Mouse (Mus musculus): ENCODE measurements around the gene Nfs1. TPM values are rescaled to one million over a fixed set of nuclear protein-coding genes. Genes with fewer than 3 reads are reported as not detected.

Gene Nfs1
- total and polyA plus RNA-seq, 3 experiments, result 64.5 to 83.9 TPM; not detected in 1

DNA sequence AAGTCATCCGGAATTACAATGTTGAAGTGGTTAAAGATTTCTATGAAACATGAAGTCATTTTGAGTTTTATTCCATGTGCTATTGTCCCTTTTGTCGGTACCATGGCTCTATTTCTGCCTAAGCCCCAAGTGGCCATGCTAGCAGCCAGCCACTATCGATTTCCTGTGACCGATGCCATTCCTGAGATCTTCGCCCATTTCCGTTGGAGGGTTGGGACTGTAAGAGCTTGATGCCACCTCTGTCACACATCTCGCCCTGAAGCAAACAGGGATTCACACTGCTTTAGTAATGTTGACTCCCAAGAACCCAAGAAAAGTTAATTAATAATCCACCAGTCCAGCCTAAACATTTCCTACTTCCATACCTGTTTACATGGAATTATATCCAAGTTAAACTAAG is 33.7 kb upstream of the Nfs1 start:
- Histone ChIP-seq H3K36me3 (ENCODE audit: control insufficient read depth in 1 of 2, insufficient read depth in 2 of 2, low read length in 2 of 2) (peaks cover 57% of the 10 kb centered on the region in 2 experiments), H3K9me3 (replicated peaks; ENCODE audit: insufficient read depth, low read length) (no peaks in the 10 kb centered on the region), H3K4me1 (ENCODE audit: control insufficient read depth in 1 of 2, insufficient read depth in 2 of 2, low read length in 2 of 2) (peaks cover 6 to 16% of the 10 kb centered on the region in 2 experiments), H3K27me3 (ENCODE audit: control insufficient read depth in 1 of 2, insufficient read depth in 2 of 2, low read length in 2 of 2) (no peaks in the 10 kb centered on the region), H3K4me3 (ENCODE audit: control insufficient read depth in 1 of 2, insufficient read depth in 1 of 2, low read depth in 2 of 2, low read length in 2 of 2) (peak overlapping the region; percentile 27 to 89), H3K79me2 (ENCODE audit: control insufficient read depth, insufficient read depth, low read length, poor library complexity) (peaks cover 41% of the 10 kb centered on the region), H3K27ac (ENCODE audit: control insufficient read depth, low read depth, low read length) (no peak overlapping the region), H3K9ac (ENCODE audit: control insufficient read depth, low read depth, low read length, poor library complexity, severe bottlenecking) (peak overlapping the region; percentile 57)
- TF ChIP-seq MXI1 (IDR thresholded peaks at IDR 0.05; ENCODE audit: low read depth, low read length), result peak; percentile 37; the same call in 1 of the 2 replicates
- TF ChIP-seq TBP (IDR thresholded peaks at IDR 0.05; ENCODE audit: low read depth, low read length), result no peak
- peak; percentile 33; the same call in 1 of the 2 replicates for TF ChIP-seq CHD1 (IDR thresholded peaks at IDR 0.05; ENCODE audit: low read depth, low read length)
- no peak for TF ChIP-seq TAL1 (IDR thresholded peaks at IDR 0.05; ENCODE audit: low read length)
- peak; percentile 32 for DNase-seq (ENCODE audit: low read depth, low spot score)

GRCm38 (mm10) chr2:156177079-156177478 is 33.1 kb upstream of the Nfs1 start:
- Histone ChIP-seq H3K4me1 (ENCODE audit: control insufficient read depth in 1 of 2, insufficient read depth in 2 of 2, low read length in 2 of 2) (peaks cover 6 to 16% of the 10 kb centered on the region in 2 experiments), H3K27me3 (ENCODE audit: control insufficient read depth in 1 of 2, insufficient read depth in 2 of 2, low read length in 2 of 2) (no peaks in the 10 kb centered on the region), H3K36me3 (ENCODE audit: control insufficient read depth in 1 of 2, insufficient read depth in 2 of 2, low read length in 2 of 2) (peaks cover 58 to 62% of the 10 kb centered on the region in 2 experiments), H3K9ac (ENCODE audit: control insufficient read depth, low read depth, low read length, poor library complexity, severe bottlenecking) (peak overlapping the region; percentile 10; the same call in 1 of the 2 replicates), H3K4me3 (ENCODE audit: control insufficient read depth in 1 of 2, insufficient read depth in 1 of 2, low read depth in 2 of 2, low read length in 2 of 2) (peak overlapping the region; percentile 3 to 8; a peak in 2 of 4 replicates), H3K79me2 (ENCODE audit: control insufficient read depth, insufficient read depth, low read length, poor library complexity) (peaks cover 42% of the 10 kb centered on the region), H3K27ac (ENCODE audit: control insufficient read depth, low read depth, low read length) (no peak overlapping the region), H3K9me3 (replicated peaks; ENCODE audit: insufficient read depth, low read length) (no peaks in the 10 kb centered on the region)
- DNase-seq (ENCODE audit: low read depth, low spot score), result no peak
- peak; percentile 20; the same call in 1 of the 2 replicates for TF ChIP-seq SIN3A (IDR thresholded peaks at IDR 0.05; ENCODE audit: low read length)
- no peak for TF ChIP-seq MAX (IDR thresholded peaks at IDR 0.05; ENCODE audit: low read length)
- TF ChIP-seq NELFE (IDR thresholded peaks at IDR 0.05; ENCODE audit: low read depth, low read length), result no peak
- TF ChIP-seq POLR2AphosphoS2 (IDR thresholded peaks at IDR 0.05; ENCODE audit: low read length), result 0 out of 2 replicates have a peak, but pooled peaks have one; percentile 27
- TF ChIP-seq ZNF384 (IDR thresholded peaks at IDR 0.05; ENCODE audit: low read depth, low read length), result no peak

DNA sequence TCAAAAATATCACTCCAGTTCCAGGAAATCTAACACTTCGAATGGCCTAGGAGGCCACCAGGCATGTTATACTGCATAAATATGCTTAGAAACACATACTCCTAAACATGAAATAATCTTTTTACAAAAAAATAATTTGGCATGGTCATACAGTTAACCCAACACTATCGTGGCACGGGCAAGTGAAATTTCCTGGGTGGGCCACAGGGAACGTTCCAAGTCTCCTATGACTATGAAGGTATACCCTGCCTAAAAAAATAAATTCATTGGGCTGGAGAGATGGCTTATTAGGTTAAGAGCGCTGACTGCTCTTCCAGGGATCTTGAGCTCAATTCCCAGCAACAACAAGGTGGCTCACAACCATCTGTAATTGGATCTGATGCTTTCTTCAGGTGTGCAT is 22.6 kb upstream of the Nfs1 start:
- H3K9me3 ChIP-seq (replicated peaks; ENCODE audit: insufficient read depth, low read length), result no peaks in the 10 kb centered on the region
- DNase-seq (ENCODE audit: low read depth, low spot score), result no peak
- H3K36me3 ChIP-seq (ENCODE audit: control insufficient read depth in 1 of 2, insufficient read depth in 2 of 2, low read length in 2 of 2), result peaks cover 47 to 78% of the 10 kb centered on the region in 2 experiments
- no peak overlapping the region for H3K27ac ChIP-seq (ENCODE audit: control insufficient read depth, low read depth, low read length)
- H3K4me3 ChIP-seq (ENCODE audit: control insufficient read depth in 1 of 2, insufficient read depth in 1 of 2, low read depth in 2 of 2, low read length in 2 of 2), result no peak overlapping the region
- H3K4me1 ChIP-seq (ENCODE audit: control insufficient read depth in 1 of 2, insufficient read depth in 2 of 2, low read length in 2 of 2), result no peaks in the 10 kb centered on the region; a peak in 1 of 4 replicates
- no peak for TF ChIP-seq SMC3 (IDR thresholded peaks at IDR 0.05; ENCODE audit: low read depth, low read length)
- TF ChIP-seq ZKSCAN1 (IDR thresholded peaks at IDR 0.05; ENCODE audit: low read depth, low read length), result no peak
- no peak for TF ChIP-seq POLR2A (IDR thresholded peaks at IDR 0.05; ENCODE audit: control insufficient read depth in 1 of 2, insufficient read depth in 1 of 2, low read depth in 1 of 2, low read length in 2 of 2, poor library complexity in 1 of 2)
- TF ChIP-seq SIN3A (IDR thresholded peaks at IDR 0.05; ENCODE audit: low read length), result no peak
- H3K79me2 ChIP-seq (ENCODE audit: control insufficient read depth, insufficient read depth, low read length, poor library complexity), result peaks cover 23% of the 10 kb centered on the region
- H3K27me3 ChIP-seq (ENCODE audit: control insufficient read depth in 1 of 2, insufficient read depth in 2 of 2, low read length in 2 of 2), result no peaks in the 10 kb centered on the region
- H3K9ac ChIP-seq (ENCODE audit: control insufficient read depth, low read depth, low read length, poor library complexity, severe bottlenecking), result no peak overlapping the region

All from MEL (cell line).